Mouse (Mus musculus): ENCODE data around the gene Dnmbp. TPM values are rescaled to one million over a fixed set of nuclear protein-coding genes. Genes with fewer than 3 reads are reported as not detected.

Gene Dnmbp
- polyA plus RNA-seq, 1 experiment from 2014 or later: 15.3 TPM

- Histone ChIP-seq H3K27ac (replicated peaks; ENCODE audit: low read depth, low read length) (no peak overlapping the region), H3K4me3 (ENCODE audit: low read depth, low read length) (no peak overlapping the region), H3K9me3 (ENCODE audit: control insufficient read depth, low read length) (no peaks in the 10 kb centered on the region), H3K36me3 (ENCODE audit: control insufficient read depth, insufficient read depth, low read length) (peaks cover 23% of the 10 kb centered on the region), H3K27me3 (replicated peaks; ENCODE audit: control insufficient read depth, insufficient read depth, low read length) (no peaks in the 10 kb centered on the region), H3K9ac (ENCODE audit: low read depth, low read length) (no peak overlapping the region), H3K4me1 (ENCODE audit: control insufficient read depth, insufficient read depth, low read length) (no peaks in the 10 kb centered on the region), H3K4me2 (ENCODE audit: low read depth, low read length) (no peak overlapping the region)
- DNase-seq (ENCODE audit: low spot score) (no peak), ATAC-seq (ENCODE audit: low read depth) (no peak)
- WGBS: 62% methylated on average over 10 of the region's 10 CpGs
Measured at GRCm38 (mm10) chr19:43898547-43898946, 41.4 kb downstream of the Dnmbp start.

GRCm38 (mm10) chr19:43896441-43896840, 43.5 kb downstream of the Dnmbp start:
- H3K27me3 ChIP-seq (replicated peaks; ENCODE audit: control insufficient read depth, insufficient read depth, low read length): no peaks in the 10 kb centered on the region
- peaks cover 15% of the 10 kb centered on the region for H3K36me3 ChIP-seq (ENCODE audit: control insufficient read depth, insufficient read depth, low read length)
- H3K4me3 ChIP-seq (ENCODE audit: low read depth, low read length): no peak overlapping the region
- ATAC-seq (ENCODE audit: low read depth) (no peak), DNase-seq (ENCODE audit: low spot score) (no peak)
- WGBS: 82% methylated on average over 14 of the region's 14 CpGs
- no peaks in the 10 kb centered on the region for H3K4me1 ChIP-seq (ENCODE audit: control insufficient read depth, insufficient read depth, low read length)
- no peaks in the 10 kb centered on the region for H3K9me3 ChIP-seq (ENCODE audit: control insufficient read depth, low read length)
- no peak overlapping the region for H3K4me2 ChIP-seq (ENCODE audit: low read depth, low read length)
- no peak overlapping the region for H3K27ac ChIP-seq (replicated peaks; ENCODE audit: low read depth, low read length)
- no peak overlapping the region for H3K9ac ChIP-seq (ENCODE audit: low read depth, low read length)

- no peaks in the 10 kb centered on the region for H3K27me3 ChIP-seq (replicated peaks; ENCODE audit: control insufficient read depth, insufficient read depth, low read length)
- 91% methylated on average over 5 of the region's 5 CpGs for WGBS
- no peaks in the 10 kb centered on the region for H3K9me3 ChIP-seq (ENCODE audit: control insufficient read depth, low read length)
- peaks cover 10% of the 10 kb centered on the region for H3K36me3 ChIP-seq (ENCODE audit: control insufficient read depth, insufficient read depth, low read length)
- ATAC-seq (ENCODE audit: low read depth) (no peak), DNase-seq (ENCODE audit: low spot score) (no peak)
- H3K9ac ChIP-seq (ENCODE audit: low read depth, low read length): no peak overlapping the region
- no peaks in the 10 kb centered on the region; the same call in 1 of the 2 replicates for H3K4me1 ChIP-seq (ENCODE audit: control insufficient read depth, insufficient read depth, low read length)
- H3K27ac ChIP-seq (replicated peaks; ENCODE audit: low read depth, low read length): no peak overlapping the region
- no peak overlapping the region for H3K4me2 ChIP-seq (ENCODE audit: low read depth, low read length)
- H3K4me3 ChIP-seq (ENCODE audit: low read depth, low read length): no peak overlapping the region
Measured at GRCm38 (mm10) chr19:43895951-43896350, 44.0 kb downstream of the Dnmbp start.

GRCm38 (mm10) chr19:43894821-43895220, 45.2 kb downstream of the Dnmbp start:
- Histone ChIP-seq H3K36me3 (ENCODE audit: control insufficient read depth, insufficient read depth, low read length) (peaks cover under 1% of the 10 kb centered on the region; the same call in 1 of the 2 replicates), H3K4me2 (ENCODE audit: low read depth, low read length) (no peak overlapping the region), H3K9me3 (ENCODE audit: control insufficient read depth, low read length) (no peaks in the 10 kb centered on the region), H3K4me1 (ENCODE audit: control insufficient read depth, insufficient read depth, low read length) (peaks cover 3% of the 10 kb centered on the region; the same call in 1 of the 2 replicates), H3K9ac (ENCODE audit: low read depth, low read length) (no peak overlapping the region), H3K27ac (replicated peaks; ENCODE audit: low read depth, low read length) (no peak overlapping the region), H3K27me3 (replicated peaks; ENCODE audit: control insufficient read depth, insufficient read depth, low read length) (no peaks in the 10 kb centered on the region), H3K4me3 (ENCODE audit: low read depth, low read length) (no peak overlapping the region)
- 53% methylated on average over 9 of the region's 9 CpGs for WGBS
- no peak for ATAC-seq (ENCODE audit: low read depth)
- DNase-seq (ENCODE audit: low spot score): no peak

GRCm38 (mm10) chr19:43894070-43894469, 45.9 kb downstream of the Dnmbp start:
- ATAC-seq (ENCODE audit: low read depth) (peak; percentile 48; the same call in 1 of the 2 replicates), DNase-seq (ENCODE audit: low spot score) (peak; percentile 72)
- 18% methylated on average over 7 of the region's 7 CpGs for WGBS
- no peak overlapping the region for H3K4me3 ChIP-seq (ENCODE audit: low read depth, low read length)
- H3K4me1 ChIP-seq (ENCODE audit: control insufficient read depth, insufficient read depth, low read length): peaks cover 3% of the 10 kb centered on the region; the same call in 1 of the 2 replicates
- H3K9me3 ChIP-seq (ENCODE audit: control insufficient read depth, low read length): no peaks in the 10 kb centered on the region
- no peaks in the 10 kb centered on the region for H3K27me3 ChIP-seq (replicated peaks; ENCODE audit: control insufficient read depth, insufficient read depth, low read length)
- H3K9ac ChIP-seq (ENCODE audit: low read depth, low read length): no peak overlapping the region
- no peak overlapping the region for H3K4me2 ChIP-seq (ENCODE audit: low read depth, low read length)
- no peaks in the 10 kb centered on the region for H3K36me3 ChIP-seq (ENCODE audit: control insufficient read depth, insufficient read depth, low read length)
- H3K27ac ChIP-seq (replicated peaks; ENCODE audit: low read depth, low read length): no peak overlapping the region

- Histone ChIP-seq H3K4me3 (ENCODE audit: low read depth, low read length) (peak overlapping the region; percentile 21; the same call in 1 of the 2 replicates), H3K27me3 (replicated peaks; ENCODE audit: control insufficient read depth, insufficient read depth, low read length) (no peaks in the 10 kb centered on the region), H3K36me3 (ENCODE audit: control insufficient read depth, insufficient read depth, low read length) (no peaks in the 10 kb centered on the region), H3K4me1 (ENCODE audit: control insufficient read depth, insufficient read depth, low read length) (peaks cover 6% of the 10 kb centered on the region; the same call in 1 of the 2 replicates), H3K9ac (ENCODE audit: low read depth, low read length) (no peak overlapping the region), H3K4me2 (ENCODE audit: low read depth, low read length) (peak overlapping the region; percentile 36), H3K27ac (replicated peaks; ENCODE audit: low read depth, low read length) (peak overlapping the region; percentile 35), H3K9me3 (ENCODE audit: control insufficient read depth, low read length) (no peaks in the 10 kb centered on the region)
- DNase-seq (ENCODE audit: low spot score) (peak; percentile 86), ATAC-seq (ENCODE audit: low read depth) (peak; percentile 76)
- 40% methylated on average over 5 of the region's 5 CpGs for WGBS
Measured at GRCm38 (mm10) chr19:43890487-43890886, 49.5 kb downstream of the Dnmbp start.

- no peaks in the 10 kb centered on the region for H3K27me3 ChIP-seq (replicated peaks; ENCODE audit: control insufficient read depth, insufficient read depth, low read length)
- H3K9me3 ChIP-seq (ENCODE audit: control insufficient read depth, low read length): no peaks in the 10 kb centered on the region
- H3K9ac ChIP-seq (ENCODE audit: low read depth, low read length): no peak overlapping the region
- peak overlapping the region; percentile 36 for H3K4me2 ChIP-seq (ENCODE audit: low read depth, low read length)
- no peak overlapping the region; the same call in 1 of the 2 replicates for H3K4me3 ChIP-seq (ENCODE audit: low read depth, low read length)
- H3K36me3 ChIP-seq (ENCODE audit: control insufficient read depth, insufficient read depth, low read length): no peaks in the 10 kb centered on the region
- ATAC-seq (ENCODE audit: low read depth) (no peak), DNase-seq (ENCODE audit: low spot score) (no peak)
- peaks cover 13% of the 10 kb centered on the region; the same call in 1 of the 2 replicates for H3K4me1 ChIP-seq (ENCODE audit: control insufficient read depth, insufficient read depth, low read length)
- H3K27ac ChIP-seq (replicated peaks; ENCODE audit: low read depth, low read length): no peak overlapping the region
- WGBS: 70% methylated on average over 2 of the region's 2 CpGs
Measured at GRCm38 (mm10) chr19:43887725-43888124, 52.3 kb downstream of the Dnmbp start.

GRCm38 (mm10) chr19:43887242-43887641, 52.7 kb downstream of the Dnmbp start:
- Histone ChIP-seq H3K9ac (ENCODE audit: low read depth, low read length) (0 out of 2 replicates have a peak overlapping the region, but pooled peaks have one; percentile 15), H3K36me3 (ENCODE audit: control insufficient read depth, insufficient read depth, low read length) (no peaks in the 10 kb centered on the region), H3K27me3 (replicated peaks; ENCODE audit: control insufficient read depth, insufficient read depth, low read length) (no peaks in the 10 kb centered on the region), H3K27ac (replicated peaks; ENCODE audit: low read depth, low read length) (no peak overlapping the region), H3K4me3 (ENCODE audit: low read depth, low read length) (no peak overlapping the region), H3K9me3 (ENCODE audit: control insufficient read depth, low read length) (no peaks in the 10 kb centered on the region), H3K4me2 (ENCODE audit: low read depth, low read length) (no peak overlapping the region), H3K4me1 (ENCODE audit: control insufficient read depth, insufficient read depth, low read length) (peaks cover 13% of the 10 kb centered on the region; the same call in 1 of the 2 replicates)
- ATAC-seq (ENCODE audit: low read depth) (no peak), DNase-seq (ENCODE audit: low spot score) (no peak)
- 83% methylated on average over 5 of the region's 5 CpGs for WGBS

Measured in embryonic facial prominence, embryonic 14.5 days (tissue).